Mouse (Mus musculus): ENCODE measurements around the gene Clcf1. TPM values are rescaled to one million over a fixed set of nuclear protein-coding genes. Genes with fewer than 3 reads are reported as not detected.

Gene Clcf1
- polyA plus RNA-seq (2015; fragmentation: Illumina TruSeq; extraction: RNeasy Lipid Tissue Mini Kit (QIAGEN cat#74804); ENCODE audit: insufficient read depth, low read depth, low replicate concordance), result 2.8 TPM

DNA sequence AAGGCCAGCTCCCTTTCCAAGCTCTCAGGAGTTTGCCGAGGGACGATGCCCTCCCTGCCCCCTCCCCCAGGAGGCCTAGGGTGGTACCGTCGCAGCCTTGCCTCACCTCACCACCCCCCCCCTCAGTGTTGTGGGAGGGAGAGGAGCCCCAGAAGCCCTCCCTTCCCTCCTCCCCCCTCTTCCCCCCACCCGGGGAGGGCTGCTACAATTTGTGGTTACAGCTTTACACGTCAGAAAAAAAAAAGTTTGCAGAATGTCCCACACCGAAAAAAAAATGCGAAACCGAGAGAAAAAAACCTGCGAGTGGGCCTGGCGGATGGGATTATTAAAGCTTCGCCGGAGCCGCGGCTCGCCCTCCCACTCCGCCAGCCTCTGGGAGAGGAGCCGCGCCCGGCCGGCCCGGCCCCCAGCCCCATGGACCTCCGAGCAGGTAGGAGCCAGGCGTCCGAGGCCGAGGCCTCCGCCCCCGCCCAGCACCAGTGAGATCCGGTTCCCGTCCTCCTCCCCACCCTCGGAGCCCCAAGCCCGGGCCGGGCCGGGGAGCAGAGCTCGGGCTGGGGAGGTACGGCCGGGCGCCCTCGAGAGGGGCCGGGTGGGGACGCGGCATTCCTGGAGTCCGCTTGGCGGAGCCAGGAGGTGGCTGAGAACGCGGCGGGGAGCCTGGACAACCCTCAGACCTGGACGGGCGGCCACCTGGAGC, at the start of gene Clcf1, which contains the start of gene AC109138.7:
TSS of gene Clcf1 (plus strand) at position 168 of the 700 bp plus-strand sequence.
TSS of gene AC109138.7 (plus strand) at position 287 of the 700 bp plus-strand sequence.

DNA sequence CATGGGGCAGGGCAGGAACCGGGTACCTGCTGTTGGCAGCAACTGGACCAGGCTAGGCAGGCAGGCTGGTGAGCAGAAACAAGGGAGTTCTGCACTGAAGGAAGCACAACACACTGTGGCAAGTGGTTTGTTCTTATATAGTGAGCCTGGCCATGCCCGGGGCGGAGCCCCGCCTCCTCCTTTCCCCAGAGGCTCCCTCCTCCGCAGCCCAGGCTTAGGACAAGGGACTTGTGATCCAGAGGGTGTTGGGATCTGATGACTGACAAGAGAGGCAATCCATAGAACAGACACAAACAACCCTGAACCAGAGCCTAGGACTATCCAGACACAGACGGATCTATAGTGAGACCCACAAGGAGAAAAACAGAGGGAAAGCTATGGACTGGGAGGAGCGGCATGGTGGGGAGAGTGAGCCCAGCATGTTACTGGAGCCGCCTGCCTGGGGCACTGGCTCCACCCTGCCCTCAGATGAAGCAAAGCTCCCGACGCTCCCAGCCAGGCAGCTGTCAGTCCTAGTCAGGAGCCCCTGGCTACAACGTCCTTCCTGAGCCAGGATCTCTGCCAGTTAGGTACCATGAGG, 38.6 kb upstream of the Clcf1 start, which contains the start of gene Carns1:
TSS of gene Carns1 (minus strand) at position 112 of the 580 bp plus-strand sequence.

DNA sequence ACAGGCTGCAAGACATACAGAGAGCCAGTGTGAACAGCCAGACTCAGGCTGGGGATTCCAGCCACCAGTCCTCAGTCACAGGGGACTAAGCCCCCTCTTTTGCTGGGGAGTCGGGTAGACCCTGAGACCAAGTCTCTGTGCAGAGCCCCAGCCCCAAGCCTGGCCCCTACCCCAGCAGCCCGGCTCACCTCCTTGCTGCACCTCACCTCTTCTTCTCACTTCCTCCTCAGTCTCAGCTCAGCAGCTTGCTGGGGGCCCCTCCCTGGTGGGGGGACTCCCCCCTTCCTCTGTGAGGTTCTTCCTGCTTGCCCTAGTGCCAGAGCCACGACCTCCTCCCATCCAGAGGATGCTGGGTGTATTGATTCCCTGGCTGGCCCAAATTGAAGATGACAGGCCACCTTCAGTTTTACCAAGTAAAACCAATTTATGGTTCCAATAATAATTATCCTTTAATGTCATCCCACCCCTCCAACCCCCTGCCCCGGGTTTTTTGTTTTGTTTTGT, 23.2 kb upstream of the Clcf1 start, which contains the start of gene Tbc1d10c:
TSS of gene Tbc1d10c (minus strand) at position 454 of the 504 bp plus-strand sequence.

DNA sequence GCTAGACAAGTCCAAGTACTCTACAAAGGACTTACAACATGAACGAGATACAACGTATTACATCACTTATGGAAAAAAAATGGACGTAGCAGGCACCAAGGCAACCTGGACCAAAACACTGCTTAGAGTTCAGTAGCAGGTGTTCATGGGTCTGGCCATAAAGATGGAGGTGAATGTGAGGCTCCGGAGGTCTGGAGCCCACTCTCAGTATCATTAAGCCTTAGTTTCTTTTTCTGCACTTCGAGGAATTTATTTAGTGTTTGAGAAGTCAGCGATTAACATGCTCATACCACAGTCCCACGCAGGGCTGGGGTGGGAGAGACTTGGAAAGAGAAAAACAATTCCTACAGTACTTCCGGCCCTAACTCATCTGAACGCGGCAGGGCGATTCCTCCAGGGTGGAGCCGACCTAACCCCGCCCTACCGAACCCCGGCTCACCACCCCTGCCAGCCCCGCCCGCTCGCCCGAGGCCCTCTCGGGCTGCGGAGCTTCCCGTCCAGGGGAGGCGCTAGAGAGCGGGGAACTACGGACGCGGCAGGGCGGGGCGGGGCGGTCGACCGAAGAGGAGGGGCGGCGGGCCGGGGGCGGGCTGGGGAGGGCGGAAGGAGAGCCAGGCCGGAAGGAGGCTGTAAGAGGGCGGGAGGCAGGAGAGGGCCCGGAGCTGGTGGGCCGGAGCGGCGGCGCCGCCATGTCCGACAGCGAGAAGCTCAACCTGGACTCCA, 22.3 kb upstream of the Clcf1 start, which contains the start of gene Ppp1ca:
TSS of gene Ppp1ca (plus strand) at position 538 of the 723 bp plus-strand sequence.

DNA sequence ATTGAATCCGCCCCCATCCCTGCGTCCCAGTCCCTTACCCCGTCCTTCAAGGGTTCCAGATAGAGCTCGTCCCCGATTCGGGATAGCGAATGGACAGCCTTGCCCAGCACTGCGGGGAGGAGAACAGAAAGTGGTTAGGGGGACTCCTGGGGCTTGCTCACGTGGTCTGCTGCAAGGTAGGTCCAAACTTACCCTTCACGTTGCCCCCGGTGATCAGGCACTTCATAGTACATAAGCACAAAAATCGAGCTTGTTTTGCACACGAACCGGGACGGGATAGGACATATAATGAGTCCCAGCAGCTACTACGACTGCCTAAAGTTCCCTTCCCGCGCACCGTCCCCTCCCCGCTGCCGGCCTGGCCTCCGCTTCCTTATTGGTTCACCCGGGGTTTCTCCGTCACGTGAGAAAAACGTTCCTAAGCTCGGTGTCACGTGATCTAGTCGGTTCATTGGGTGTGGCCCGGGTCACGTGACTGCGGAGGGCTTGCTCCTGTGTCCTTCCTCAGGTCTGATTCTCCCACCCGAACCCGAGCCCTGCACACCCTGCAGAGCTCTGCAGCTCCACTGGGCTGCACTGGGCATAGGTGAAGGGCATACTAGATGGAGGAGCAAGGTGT, 12.6 kb upstream of the Clcf1 start, which contains the start of gene Rad9a:
TSS of gene Rad9a (minus strand) at position 372 of the 619 bp plus-strand sequence.

DNA sequence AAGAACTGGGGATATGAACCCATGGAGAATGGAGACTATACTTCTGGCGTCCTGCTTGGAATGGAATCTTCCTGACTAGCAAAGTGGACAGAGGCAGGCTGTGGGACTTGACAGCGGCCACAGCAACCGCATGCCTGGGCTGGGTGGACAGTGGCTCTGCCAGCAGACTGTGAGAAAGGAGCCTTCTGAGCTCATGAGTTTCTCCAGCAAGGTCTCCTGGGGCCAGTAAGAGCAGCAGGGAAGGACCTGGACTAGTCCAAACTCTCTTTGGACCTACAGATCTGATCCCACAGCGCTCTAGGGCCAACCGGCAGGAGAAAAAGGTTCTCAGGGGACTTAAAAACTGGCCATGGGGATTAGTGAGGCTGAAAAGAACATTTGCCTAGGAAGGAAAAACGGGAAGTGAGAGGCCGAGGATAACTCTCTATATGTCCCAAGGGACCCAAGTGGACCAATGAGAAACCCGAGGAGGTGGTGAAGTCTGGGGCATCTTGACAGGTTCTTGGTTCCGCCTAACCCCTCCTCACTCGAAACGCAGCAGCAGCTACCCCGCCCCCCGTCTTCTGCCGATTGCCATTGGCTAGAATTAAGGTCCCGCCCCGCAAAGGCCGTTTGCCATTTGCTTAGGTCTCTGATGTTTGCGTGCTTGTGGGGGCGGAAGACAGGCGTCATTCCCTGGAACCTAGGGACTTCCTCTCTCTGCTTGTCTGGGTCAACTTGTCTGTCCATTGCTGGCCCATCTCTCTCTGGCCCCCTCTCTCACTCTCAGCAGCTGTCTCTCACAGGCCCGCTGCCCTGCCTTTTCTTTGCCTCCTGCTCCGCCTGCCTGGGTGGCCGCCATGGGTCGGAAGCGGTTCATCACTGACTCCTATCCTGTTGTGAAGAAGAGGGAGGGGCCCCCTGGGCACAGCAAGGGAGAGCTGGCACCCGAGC, 17.5 kb downstream of the Clcf1 start, which contains the start of gene Pold4:
TSS of gene Pold4 (plus strand) at position 647 of the 933 bp plus-strand sequence.

DNA sequence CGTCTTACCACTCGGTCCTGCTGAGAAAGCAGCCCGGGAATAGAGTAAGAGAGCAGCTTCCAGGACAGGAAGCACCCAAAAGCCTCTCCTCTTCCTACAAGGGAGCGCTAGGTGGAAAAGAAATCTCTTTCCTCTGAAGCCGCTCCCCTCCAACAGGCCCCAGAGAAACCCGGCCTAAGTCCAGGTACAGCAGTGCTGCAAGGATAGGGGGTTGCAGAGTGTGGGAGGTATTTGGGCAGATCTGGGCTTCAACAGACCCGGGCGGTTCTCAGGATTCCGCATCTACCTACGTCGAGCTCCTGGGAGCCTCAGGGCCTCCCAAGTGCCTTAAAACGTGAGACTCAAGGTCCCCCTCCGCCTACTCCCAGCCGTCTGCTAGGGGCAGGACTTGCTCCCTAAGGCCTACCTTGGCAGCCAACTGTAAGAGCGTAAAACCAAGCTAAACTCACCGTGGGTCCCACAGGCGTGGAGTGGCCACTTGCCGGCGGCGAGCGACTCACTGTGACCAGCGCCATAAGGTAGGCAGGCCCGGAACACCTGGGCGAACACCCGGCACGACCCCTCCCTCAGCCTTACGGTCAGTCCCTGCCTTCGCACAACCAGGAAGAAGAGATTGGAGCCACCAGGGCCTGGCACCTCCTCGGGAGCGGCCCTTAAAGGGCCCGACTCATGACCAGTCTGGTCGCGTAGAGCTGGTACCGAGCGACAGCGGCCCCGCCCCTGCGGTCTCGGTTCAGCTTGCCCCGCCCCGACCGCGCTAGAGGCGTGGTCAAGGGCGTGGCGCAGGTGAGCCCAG, 54.7 kb downstream of the Clcf1 start, which contains the start of gene Ssh3:
TSS of gene Ssh3 (minus strand) at position 615 of the 796 bp plus-strand sequence.

Other genes starting within 250 kb of the Clcf1 start
- gene Aldh3b2, start 241.9 kb upstream of the Clcf1 start, polyA plus RNA-seq (2015; fragmentation: Illumina TruSeq; extraction: RNeasy Lipid Tissue Mini Kit (QIAGEN cat#74804); ENCODE audit: insufficient read depth, low read depth, low replicate concordance), result 0.63 TPM
- gene Acy3, start 227.7 kb upstream of the Clcf1 start, polyA plus RNA-seq (2015; fragmentation: Illumina TruSeq; extraction: RNeasy Lipid Tissue Mini Kit (QIAGEN cat#74804); ENCODE audit: insufficient read depth, low read depth, low replicate concordance), result 3.5 TPM
- gene Tbx10, start 221.5 kb upstream of the Clcf1 start, polyA plus RNA-seq (2015; fragmentation: Illumina TruSeq; extraction: RNeasy Lipid Tissue Mini Kit (QIAGEN cat#74804); ENCODE audit: insufficient read depth, low read depth, low replicate concordance), result not detected
- gene Nudt8, start 213.7 kb upstream of the Clcf1 start, polyA plus RNA-seq (2015; fragmentation: Illumina TruSeq; extraction: RNeasy Lipid Tissue Mini Kit (QIAGEN cat#74804); ENCODE audit: insufficient read depth, low read depth, low replicate concordance), result 9.6 TPM
- gene Gm49405, start 213.6 kb upstream of the Clcf1 start, polyA plus RNA-seq (2015; fragmentation: Illumina TruSeq; extraction: RNeasy Lipid Tissue Mini Kit (QIAGEN cat#74804); ENCODE audit: insufficient read depth, low read depth, low replicate concordance), result 0.68 TPM
- 5.5 TPM for gene Doc2g, start 210.9 kb upstream of the Clcf1 start, polyA plus RNA-seq (2015; fragmentation: Illumina TruSeq; extraction: RNeasy Lipid Tissue Mini Kit (QIAGEN cat#74804); ENCODE audit: insufficient read depth, low read depth, low replicate concordance)
- gene Ndufv1, start 201.4 kb upstream of the Clcf1 start, polyA plus RNA-seq (2015; fragmentation: Illumina TruSeq; extraction: RNeasy Lipid Tissue Mini Kit (QIAGEN cat#74804); ENCODE audit: insufficient read depth, low read depth, low replicate concordance), result 42.7 TPM
- gene Gstp1, start 176.3 kb upstream of the Clcf1 start, polyA plus RNA-seq (2015; fragmentation: Illumina TruSeq; extraction: RNeasy Lipid Tissue Mini Kit (QIAGEN cat#74804); ENCODE audit: insufficient read depth, low read depth, low replicate concordance), result 449 TPM
- 112 TPM for gene Gstp2, start 168.2 kb upstream of the Clcf1 start, polyA plus RNA-seq (2015; fragmentation: Illumina TruSeq; extraction: RNeasy Lipid Tissue Mini Kit (QIAGEN cat#74804); ENCODE audit: insufficient read depth, low read depth, low replicate concordance)
- not detected for gene Gstp3, start 154.7 kb upstream of the Clcf1 start, polyA plus RNA-seq (2015; fragmentation: Illumina TruSeq; extraction: RNeasy Lipid Tissue Mini Kit (QIAGEN cat#74804); ENCODE audit: insufficient read depth, low read depth, low replicate concordance)
- 118 TPM for gene Cabp2, start 132.7 kb upstream of the Clcf1 start, polyA plus RNA-seq (2015; fragmentation: Illumina TruSeq; extraction: RNeasy Lipid Tissue Mini Kit (QIAGEN cat#74804); ENCODE audit: insufficient read depth, low read depth, low replicate concordance)
- gene Cdk2ap2, start 117.1 kb upstream of the Clcf1 start, polyA plus RNA-seq (2015; fragmentation: Illumina TruSeq; extraction: RNeasy Lipid Tissue Mini Kit (QIAGEN cat#74804); ENCODE audit: insufficient read depth, low read depth, low replicate concordance), result 35.8 TPM
- 10.6 TPM for gene Pitpnm1, start 114.2 kb upstream of the Clcf1 start, polyA plus RNA-seq (2015; fragmentation: Illumina TruSeq; extraction: RNeasy Lipid Tissue Mini Kit (QIAGEN cat#74804); ENCODE audit: insufficient read depth, low read depth, low replicate concordance)
- 19.1 TPM for gene Aip, start 88.4 kb upstream of the Clcf1 start, polyA plus RNA-seq (2015; fragmentation: Illumina TruSeq; extraction: RNeasy Lipid Tissue Mini Kit (QIAGEN cat#74804); ENCODE audit: insufficient read depth, low read depth, low replicate concordance)
- gene Gpr152, start 74.5 kb upstream of the Clcf1 start, polyA plus RNA-seq (2015; fragmentation: Illumina TruSeq; extraction: RNeasy Lipid Tissue Mini Kit (QIAGEN cat#74804); ENCODE audit: insufficient read depth, low read depth, low replicate concordance), result not detected
- not detected for gene Cabp4, start 70.2 kb upstream of the Clcf1 start, polyA plus RNA-seq (2015; fragmentation: Illumina TruSeq; extraction: RNeasy Lipid Tissue Mini Kit (QIAGEN cat#74804); ENCODE audit: insufficient read depth, low read depth, low replicate concordance)
- gene Coro1b, start 65.6 kb upstream of the Clcf1 start, polyA plus RNA-seq (2015; fragmentation: Illumina TruSeq; extraction: RNeasy Lipid Tissue Mini Kit (QIAGEN cat#74804); ENCODE audit: insufficient read depth, low read depth, low replicate concordance), result 31.1 TPM
- gene Ptprcap, start 60.6 kb upstream of the Clcf1 start, polyA plus RNA-seq (2015; fragmentation: Illumina TruSeq; extraction: RNeasy Lipid Tissue Mini Kit (QIAGEN cat#74804); ENCODE audit: insufficient read depth, low read depth, low replicate concordance), result 8.4 TPM
- 31.4 TPM for gene Rps6kb2, start 50.9 kb upstream of the Clcf1 start, polyA plus RNA-seq (2015; fragmentation: Illumina TruSeq; extraction: RNeasy Lipid Tissue Mini Kit (QIAGEN cat#74804); ENCODE audit: insufficient read depth, low read depth, low replicate concordance)
- 1.00 TPM for gene Carns1, start 38.8 kb upstream of the Clcf1 start, polyA plus RNA-seq (2015; fragmentation: Illumina TruSeq; extraction: RNeasy Lipid Tissue Mini Kit (QIAGEN cat#74804); ENCODE audit: insufficient read depth, low read depth, low replicate concordance)
- 0.87 TPM for gene Tbc1d10c, start 23.0 kb upstream of the Clcf1 start, polyA plus RNA-seq (2015; fragmentation: Illumina TruSeq; extraction: RNeasy Lipid Tissue Mini Kit (QIAGEN cat#74804); ENCODE audit: insufficient read depth, low read depth, low replicate concordance)
- 54.4 TPM for gene Ppp1ca, start 22.2 kb upstream of the Clcf1 start, polyA plus RNA-seq (2015; fragmentation: Illumina TruSeq; extraction: RNeasy Lipid Tissue Mini Kit (QIAGEN cat#74804); ENCODE audit: insufficient read depth, low read depth, low replicate concordance)
- gene Rad9a, start 12.6 kb upstream of the Clcf1 start, polyA plus RNA-seq (2015; fragmentation: Illumina TruSeq; extraction: RNeasy Lipid Tissue Mini Kit (QIAGEN cat#74804); ENCODE audit: insufficient read depth, low read depth, low replicate concordance), result 2.1 TPM
- gene AC109138.7, start 119 bp downstream of the Clcf1 start, polyA plus RNA-seq (2015; fragmentation: Illumina TruSeq; extraction: RNeasy Lipid Tissue Mini Kit (QIAGEN cat#74804); ENCODE audit: insufficient read depth, low read depth, low replicate concordance), result not detected
- gene Pold4, start 17.7 kb downstream of the Clcf1 start, polyA plus RNA-seq (2015; fragmentation: Illumina TruSeq; extraction: RNeasy Lipid Tissue Mini Kit (QIAGEN cat#74804); ENCODE audit: insufficient read depth, low read depth, low replicate concordance), result 14.6 TPM
- 23.7 TPM for gene Ssh3, start 54.9 kb downstream of the Clcf1 start, polyA plus RNA-seq (2015; fragmentation: Illumina TruSeq; extraction: RNeasy Lipid Tissue Mini Kit (QIAGEN cat#74804); ENCODE audit: insufficient read depth, low read depth, low replicate concordance)
- 1.0 TPM for gene Ankrd13d, start 68.9 kb downstream of the Clcf1 start, polyA plus RNA-seq (2015; fragmentation: Illumina TruSeq; extraction: RNeasy Lipid Tissue Mini Kit (QIAGEN cat#74804); ENCODE audit: insufficient read depth, low read depth, low replicate concordance)
- 33.0 TPM for gene Grk2, start 92.0 kb downstream of the Clcf1 start, polyA plus RNA-seq (2015; fragmentation: Illumina TruSeq; extraction: RNeasy Lipid Tissue Mini Kit (QIAGEN cat#74804); ENCODE audit: insufficient read depth, low read depth, low replicate concordance)
- 13.1 TPM for gene Kdm2a, start 184.0 kb downstream of the Clcf1 start, polyA plus RNA-seq (2015; fragmentation: Illumina TruSeq; extraction: RNeasy Lipid Tissue Mini Kit (QIAGEN cat#74804); ENCODE audit: insufficient read depth, low read depth, low replicate concordance)
- gene Rhod, start 225.2 kb downstream of the Clcf1 start, polyA plus RNA-seq (2015; fragmentation: Illumina TruSeq; extraction: RNeasy Lipid Tissue Mini Kit (QIAGEN cat#74804); ENCODE audit: insufficient read depth, low read depth, low replicate concordance), result 1.5 TPM

Data from pancreas, adult 10 weeks (tissue).